Mouse (Mus musculus) left cerebral cortex, adult 2 months (tissue): ENCODE data around the gene Cntnap5c. TPM values are rescaled to one million over a fixed set of nuclear protein-coding genes. Genes with fewer than 3 reads are reported as not detected.
"Not testable (repeated sequence)": the region's sequence is repeated elsewhere in the genome, so short reads cannot be mapped to it uniquely, and the experiment has no call there.

Source experiments
- DNase-seq, 2 experiments: peaks; one replicate each; pipeline ENCODE4 v3.0.0; 2021 to 2022; ENCODE audit warnings: low spot score in 2 of 2, mixed read lengths in 1 of 2; ENCODE audit errors: extremely low spot score in 1 of 2
- H3K27ac ChIP-seq: fragments of 200-600 bp; 2 replicates; pipeline ENCODE4 v1.8.1; 2022
- H3K4me3 ChIP-seq: fragments of 200-600 bp; 2 replicates; pipeline ENCODE4 v1.8.1; 2022
- CTCF ChIP-seq: fragments of 200-600 bp; IDR thresholded peaks from 2 replicates; pipeline ENCODE4 v1.8.1; 2022; ENCODE audit warnings: antibody characterized with exemption, mild to moderate bottlenecking, moderate library complexity
- intact Hi-C: fragments of 180-260 bp; cut with DNase I; formaldehyde crosslinking; loops from one replicate; pipeline ENCODE4 v1.15.1; 2025
- long read RNA-seq, 2 experiments: library from polyadenylated mRNA; stranded (forward); transcript quantifications; one replicate each; pipeline ENCODE4 v2.0.0; 2021; ENCODE audit warnings: borderline mapping rate in 2 of 2
- total RNA-seq, 2 experiments: library from RNA; stranded (reverse); gene quantifications; 2 replicates each; pipeline ENCODE4 v1.2.3; 2021

Gene Cntnap5c
- total RNA-seq: 1 to 10 TPM; 8.5 to 8.6 TPM
- long read RNA-seq, experiment 1, partial matches to known transcripts: 0 of 3 reads
- long read RNA-seq, experiment 1, other reads (novel, unspliced or antisense): 3 of 3 reads
- long read RNA-seq, experiment 2: 0 reads

- DNase-seq: peak; percentile 50 to 55
- TF ChIP-seq CTCF: no peak
- intact Hi-C loops: no loop called here
- Histone ChIP-seq H3K4me3 (peak within 1 kb of the TSS; percentile 41), H3K27ac (no peak within 1 kb of the TSS)
Measured at GRCm38 (mm10) chr17:57768622-57769610, at the start of gene Cntnap5c. TSS of gene Cntnap5c (plus strand) at chr17:57769570.

GRCm38 (mm10) chr17:57742119-57742518, 27.3 kb upstream of the Cntnap5c start, which contains the start of gene Gm21834:
TSS of gene Gm21834 (minus strand) at chr17:57742219.
- DNase-seq: no peak
- Histone ChIP-seq H3K27ac (no peak within 1 kb of the TSS), H3K4me3 (no peak within 1 kb of the TSS)
- intact Hi-C loops: no loop called here
- TF ChIP-seq CTCF: no peak

DNA sequence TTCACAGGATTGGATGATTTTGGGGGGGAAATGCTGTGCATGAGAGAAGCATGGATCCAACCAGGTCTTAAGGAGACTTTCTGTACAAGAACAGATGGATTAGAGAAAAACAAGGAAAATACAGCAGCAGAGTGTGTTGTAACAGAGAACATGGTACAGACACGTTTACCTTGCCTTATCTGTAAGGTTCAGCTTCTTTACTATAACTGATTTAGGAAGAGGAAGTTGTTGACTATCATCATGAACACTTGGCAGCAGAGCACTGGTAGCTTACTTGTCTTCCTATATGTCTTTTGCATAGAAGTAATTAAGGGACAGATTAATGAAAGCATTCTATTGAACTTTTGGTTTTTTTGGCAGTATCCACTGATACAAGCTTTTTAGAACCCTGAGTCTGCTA, 11.3 kb upstream of the Cntnap5c start:
- TF ChIP-seq CTCF: no peak
- intact Hi-C loops: no loop called here
- Histone ChIP-seq H3K4me3 (no peak overlapping the region), H3K27ac (no peak overlapping the region)
- DNase-seq: no peak

DNA sequence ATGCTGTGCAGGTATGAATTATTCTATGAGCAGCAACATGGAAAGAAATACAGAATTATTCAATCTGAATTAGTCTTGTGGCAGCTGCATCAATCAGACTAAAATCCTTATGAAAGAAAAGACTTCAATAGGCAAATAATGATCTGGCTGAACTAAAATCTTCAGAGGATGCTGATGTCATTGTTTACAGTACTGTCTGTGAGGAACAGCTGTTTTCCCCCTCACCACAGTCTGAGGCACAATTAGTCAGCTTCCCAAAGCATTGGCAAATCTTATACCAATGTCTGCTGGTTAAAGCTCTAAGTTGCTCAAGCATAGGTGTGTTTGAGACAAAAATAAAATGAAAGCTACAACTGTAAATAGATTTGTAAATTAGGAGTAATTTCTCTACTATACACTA, 2.1 kb upstream of the Cntnap5c start:
- Histone ChIP-seq H3K4me3 (no peak overlapping the region), H3K27ac (no peak overlapping the region)
- TF ChIP-seq CTCF: no peak
- intact Hi-C loops: no loop called here
- DNase-seq: no peak

DNA sequence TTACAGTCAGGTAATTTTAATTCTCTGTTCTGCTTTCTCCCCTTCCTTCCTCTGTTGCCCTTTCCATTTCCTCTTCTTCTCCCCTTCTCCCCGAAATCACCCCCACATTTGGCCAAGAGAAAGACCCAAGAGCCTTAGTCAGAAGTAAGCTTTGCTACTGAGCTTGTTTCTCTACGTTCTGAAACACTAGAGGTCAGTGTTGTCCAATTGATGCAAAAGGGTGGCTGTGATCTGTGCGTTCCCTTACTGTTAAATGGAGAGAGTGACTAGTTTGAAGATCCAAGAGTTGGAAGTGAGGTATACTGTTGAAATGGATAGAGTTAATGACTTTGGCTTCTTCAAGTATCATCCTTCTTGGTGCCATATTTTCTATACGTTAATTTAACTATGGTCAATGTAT, 1.5 kb downstream of the Cntnap5c start:
- peak; percentile 67 for TF ChIP-seq CTCF
- Histone ChIP-seq H3K4me3 (no peak overlapping the region; the same call in 1 of the 2 replicates), H3K27ac (no peak overlapping the region)
- intact Hi-C loops: loop anchor here (2.0 to 5.0 kb wide), 4 partner anchors 816 to 1141 kb away; no protein-coding TSS in a partner anchor
- peak; percentile 21 to 24 for DNase-seq

DNA sequence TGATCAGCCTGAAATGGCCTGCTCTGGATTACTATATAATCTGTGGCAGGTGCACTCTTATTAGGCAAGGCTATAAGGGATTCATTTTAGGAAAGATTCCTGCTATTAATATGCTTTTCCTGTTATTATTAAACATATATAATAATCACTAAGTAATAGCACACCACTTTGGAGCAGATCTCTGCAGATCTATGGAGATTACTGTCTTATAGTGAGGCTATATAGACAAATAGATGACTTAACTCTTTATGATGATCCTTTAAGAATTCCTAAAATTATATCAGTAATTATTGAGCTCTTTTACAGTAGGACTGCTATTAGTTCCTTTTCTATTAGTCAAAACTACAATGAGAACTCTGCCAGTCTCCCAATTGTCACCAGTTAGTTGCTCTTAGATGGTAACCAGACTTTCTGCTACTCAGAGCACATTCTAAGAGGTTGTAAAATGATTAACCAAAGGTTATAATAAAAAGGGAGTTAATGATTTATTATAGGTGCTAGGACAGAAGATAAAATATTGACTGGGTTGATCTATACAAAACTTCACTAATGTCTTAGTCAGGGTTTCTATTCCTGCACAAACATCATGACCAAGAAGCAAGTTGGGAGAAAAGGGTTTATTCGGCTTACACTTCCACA, 18.9 kb downstream of the Cntnap5c start:
- intact Hi-C loops: no loop called here

DNA sequence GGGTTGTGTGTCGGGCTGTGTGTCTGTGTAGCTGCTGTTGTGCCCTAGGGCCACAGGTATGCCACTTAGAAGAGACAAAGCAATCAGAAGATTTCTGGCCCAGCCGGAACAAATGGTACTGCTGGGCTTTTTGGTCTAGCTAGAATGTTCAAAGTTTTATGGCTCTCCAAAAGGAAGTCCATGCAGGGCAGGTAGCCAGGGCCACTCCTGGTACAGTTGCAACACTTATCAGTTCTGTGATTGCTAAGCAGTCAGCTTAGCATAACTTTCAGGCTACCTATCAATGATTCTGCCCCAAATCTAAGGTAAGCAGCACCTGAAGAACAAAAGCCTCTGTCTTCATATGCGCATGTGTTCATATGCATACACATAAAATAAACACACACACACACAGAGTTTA, 26.0 kb downstream of the Cntnap5c start:
- DNase-seq: no peak
- intact Hi-C loops: no loop called here
- H3K4me3 ChIP-seq: no peak overlapping the region
- no peak for TF ChIP-seq CTCF
- no peak overlapping the region for H3K27ac ChIP-seq

More for the DNA sequence above, 18.9 kb downstream of the Cntnap5c start:
- no peak for TF ChIP-seq CTCF
- no peak overlapping the region for H3K27ac ChIP-seq
- no peak overlapping the region for H3K4me3 ChIP-seq
- no peak for DNase-seq

GRCm38 (mm10) chr17:57796668-57797311, 27.4 kb downstream of the Cntnap5c start:
- TF ChIP-seq CTCF: no peak
- no peak overlapping the region for H3K27ac ChIP-seq
- no peak for DNase-seq
- intact Hi-C loops: no loop called here
- H3K4me3 ChIP-seq: no peak overlapping the region

- no peak for DNase-seq
- intact Hi-C loops: no loop called here
- no peak overlapping the region for H3K4me3 ChIP-seq
- TF ChIP-seq CTCF: no peak
- no peak overlapping the region for H3K27ac ChIP-seq
Measured at GRCm38 (mm10) chr17:57799414-57799985, 30.1 kb downstream of the Cntnap5c start.

DNA sequence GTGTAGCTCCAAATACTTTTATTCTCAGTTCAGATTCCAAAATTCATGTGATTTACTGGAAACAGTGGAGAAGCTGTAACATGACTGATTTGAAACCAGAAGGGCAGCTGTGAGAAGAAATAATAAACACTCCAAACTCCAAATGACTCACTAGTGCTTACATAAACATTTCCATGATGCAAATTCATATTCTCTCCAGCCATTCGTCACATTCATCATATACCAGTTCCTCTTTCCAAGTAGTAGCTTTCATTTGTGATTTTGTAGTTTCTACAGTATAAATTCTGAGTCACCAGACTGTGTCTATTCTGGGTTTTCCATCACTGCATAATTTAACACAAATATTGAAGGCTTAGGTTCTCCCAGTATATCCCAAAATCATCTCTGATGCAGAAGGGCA, 31.8 kb downstream of the Cntnap5c start:
- no peak for DNase-seq
- intact Hi-C loops: no loop called here
- H3K27ac ChIP-seq: no peak overlapping the region
- H3K4me3 ChIP-seq: no peak overlapping the region
- TF ChIP-seq CTCF: no peak

DNA sequence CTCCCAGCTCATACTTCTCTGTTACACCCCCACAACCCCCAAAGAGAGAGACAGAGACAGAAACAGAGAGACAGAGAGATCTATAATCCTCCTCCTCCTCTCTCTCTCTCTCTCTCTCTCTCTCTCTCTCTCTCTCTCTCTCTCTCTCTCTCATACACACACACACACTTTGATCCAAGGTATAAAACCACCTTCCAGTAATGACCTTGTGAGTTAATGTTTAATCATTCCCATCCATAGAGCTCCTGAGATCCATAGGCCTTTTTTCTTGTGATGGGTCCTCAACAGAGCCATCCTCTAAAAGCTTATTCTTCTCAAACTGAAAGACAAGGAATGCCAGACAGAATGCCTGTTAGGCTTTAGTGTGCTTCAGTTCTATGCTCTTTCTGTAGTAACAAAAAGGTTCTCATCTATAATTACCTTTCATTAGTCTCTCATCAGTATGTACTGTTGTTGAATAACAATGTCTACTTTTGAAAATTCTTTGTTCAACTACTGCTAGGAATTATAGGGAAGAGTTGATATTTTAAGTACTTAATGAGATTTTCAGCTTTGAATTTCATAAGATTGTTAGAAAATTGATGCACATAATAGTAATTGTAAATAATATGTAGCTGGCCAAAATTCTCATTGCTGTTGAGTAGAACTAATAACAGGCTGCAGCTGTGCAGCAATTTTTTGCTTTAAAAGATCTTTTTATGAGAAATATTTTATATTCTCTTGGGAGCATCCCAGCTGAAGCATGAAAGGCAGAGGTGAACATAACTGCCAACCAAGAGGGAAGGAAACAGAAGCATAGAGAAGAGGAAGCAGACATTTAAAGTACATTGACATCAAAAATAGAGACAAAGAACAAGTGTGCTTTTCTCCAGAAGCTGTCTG, 68.0 kb downstream of the Cntnap5c start:
- no peak for DNase-seq
- Histone ChIP-seq H3K4me3 (no peak overlapping the region), H3K27ac (no peak overlapping the region)
- no peak for TF ChIP-seq CTCF
- intact Hi-C loops: no loop called here

DNA sequence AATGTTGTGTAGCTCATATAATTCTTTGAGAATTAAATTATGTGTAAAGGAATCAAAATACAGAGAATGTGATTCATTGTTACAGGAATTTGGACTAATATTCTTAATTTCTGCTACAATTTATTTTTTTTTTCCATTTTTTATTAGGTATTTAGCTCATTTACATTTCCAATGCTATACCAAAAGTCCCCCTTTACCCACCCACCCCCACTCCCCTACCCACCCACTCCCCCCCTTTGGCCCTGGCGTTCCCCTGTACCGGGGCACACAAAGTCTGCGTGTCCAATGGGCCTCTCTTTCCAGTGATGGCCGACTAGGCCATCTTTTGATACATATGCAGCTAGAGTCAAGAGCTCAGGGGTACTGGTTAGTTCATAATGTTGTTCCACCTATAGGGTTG, 86.4 kb downstream of the Cntnap5c start:
- H3K27ac ChIP-seq, DNase-seq, intact Hi-C loops, H3K4me3 ChIP-seq: not testable (repeated sequence)
